Mouse (Mus musculus) hindlimb bud, embryonic 11.5 days (tissue): ENCODE data around the gene Kif27.

Experiments used
- DNase-seq: peaks from one replicate; pipeline ENCODE4 v3.0.0-alpha.2; 2012; ENCODE audit warnings: low read depth, low spot score; ENCODE audit errors: extremely low spot score

Kif27 gene

DNA sequence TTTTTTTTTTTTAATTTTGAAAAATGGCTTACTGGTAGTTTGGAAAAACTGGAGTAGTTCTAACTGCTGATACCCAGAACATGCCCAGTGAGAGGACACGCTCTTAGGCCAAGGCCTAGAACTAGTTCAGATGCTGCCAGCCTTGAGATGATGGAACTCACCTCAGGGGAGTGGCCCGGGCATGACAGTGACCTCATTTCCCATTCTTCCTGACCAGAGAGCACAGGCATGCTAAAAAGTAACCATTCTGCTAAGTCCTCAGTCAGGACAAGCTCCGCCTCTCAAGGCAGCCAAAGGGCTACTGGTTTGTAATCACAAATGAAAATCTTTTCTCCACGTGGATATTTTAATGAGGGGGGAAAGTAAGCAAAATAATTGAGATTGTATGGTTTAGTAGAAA lies 77.0 kb downstream of the Kif27 start:
- no peak for DNase-seq

DNA sequence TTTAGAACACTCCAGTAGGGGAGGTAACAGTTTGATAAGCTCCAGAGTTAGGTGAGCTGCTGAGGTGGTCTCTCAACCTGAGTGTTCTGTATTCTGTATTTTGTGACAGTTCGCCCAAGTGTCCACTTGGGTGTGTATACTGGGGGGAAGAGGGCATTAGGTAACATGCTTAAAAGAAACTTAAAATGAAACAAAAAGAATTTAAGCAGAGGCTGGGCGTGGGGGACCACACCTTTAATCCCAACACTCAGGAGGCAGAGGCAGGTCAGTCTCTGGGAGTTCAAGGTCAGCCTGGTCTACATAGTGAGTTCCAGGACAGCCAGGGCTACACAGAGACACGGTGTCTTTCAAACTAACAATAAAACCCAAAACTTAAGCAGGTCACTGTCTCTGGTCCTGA lies 78.4 kb downstream of the Kif27 start:
- no peak for DNase-seq

DNA sequence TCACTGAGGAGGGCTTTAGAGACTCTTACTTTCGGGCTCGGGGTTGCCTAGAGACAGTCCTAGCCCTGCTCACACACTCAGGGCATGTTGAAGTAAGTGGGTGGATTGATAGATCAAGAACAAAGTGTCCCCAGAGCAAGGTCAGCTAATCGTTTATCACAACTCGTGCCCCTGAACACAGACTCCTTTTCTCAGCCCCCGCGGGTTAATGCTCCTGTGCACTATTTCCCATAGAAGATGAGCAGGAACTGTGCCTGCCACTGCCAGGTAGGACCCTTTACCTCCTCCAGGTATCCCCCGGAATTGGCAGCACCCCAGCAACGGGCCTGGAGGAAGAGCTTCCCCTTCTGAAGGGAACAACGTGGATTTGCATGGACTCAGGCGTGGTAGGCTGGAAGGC lies 82.7 kb downstream of the Kif27 start:
- DNase-seq, result no peak

DNA sequence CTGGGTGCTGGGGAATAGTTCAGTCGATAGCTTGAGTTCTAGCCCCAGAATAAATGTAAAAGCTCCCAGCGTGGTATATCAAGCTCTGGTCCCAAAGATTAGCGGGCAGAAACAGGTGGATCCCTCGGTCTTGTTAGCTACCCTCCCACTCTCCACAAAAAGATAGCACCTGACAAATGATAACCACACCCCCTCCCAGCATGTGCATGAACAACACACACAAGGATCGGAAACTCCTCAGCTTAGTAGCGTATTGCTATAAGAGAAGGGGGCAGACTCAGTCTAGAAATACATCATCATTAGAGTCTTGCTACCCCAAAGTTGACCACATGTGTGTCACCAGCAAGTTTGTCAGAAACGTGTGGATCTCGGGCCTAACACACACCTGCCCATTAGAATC lies 83.3 kb downstream of the Kif27 start, which contains the start of gene Gkap1:
Gene Gkap1 (minus strand): TSS at position 101 of the 400 bp plus-strand sequence.
- no peak for DNase-seq

DNA sequence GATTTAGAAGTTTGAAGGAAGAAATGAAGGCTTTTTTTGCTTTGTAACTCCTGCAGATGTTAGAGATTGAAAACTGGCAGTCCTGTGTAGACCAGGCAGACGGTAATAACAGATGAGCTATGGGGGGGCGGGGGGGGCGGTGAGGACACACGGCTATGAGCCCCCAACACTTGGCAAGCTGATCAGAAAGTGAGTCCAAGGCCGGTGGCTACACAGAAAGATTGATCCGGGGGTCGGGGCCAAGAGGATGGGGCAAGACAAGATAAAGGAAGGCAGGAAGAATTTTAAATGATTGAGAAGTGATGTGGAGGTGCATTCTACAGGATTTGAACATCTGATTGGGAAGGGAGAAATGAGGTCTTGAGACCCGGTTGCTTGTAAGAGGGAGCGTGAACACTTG lies 83.8 kb downstream of the Kif27 start:
- DNase-seq, result no peak

DNA sequence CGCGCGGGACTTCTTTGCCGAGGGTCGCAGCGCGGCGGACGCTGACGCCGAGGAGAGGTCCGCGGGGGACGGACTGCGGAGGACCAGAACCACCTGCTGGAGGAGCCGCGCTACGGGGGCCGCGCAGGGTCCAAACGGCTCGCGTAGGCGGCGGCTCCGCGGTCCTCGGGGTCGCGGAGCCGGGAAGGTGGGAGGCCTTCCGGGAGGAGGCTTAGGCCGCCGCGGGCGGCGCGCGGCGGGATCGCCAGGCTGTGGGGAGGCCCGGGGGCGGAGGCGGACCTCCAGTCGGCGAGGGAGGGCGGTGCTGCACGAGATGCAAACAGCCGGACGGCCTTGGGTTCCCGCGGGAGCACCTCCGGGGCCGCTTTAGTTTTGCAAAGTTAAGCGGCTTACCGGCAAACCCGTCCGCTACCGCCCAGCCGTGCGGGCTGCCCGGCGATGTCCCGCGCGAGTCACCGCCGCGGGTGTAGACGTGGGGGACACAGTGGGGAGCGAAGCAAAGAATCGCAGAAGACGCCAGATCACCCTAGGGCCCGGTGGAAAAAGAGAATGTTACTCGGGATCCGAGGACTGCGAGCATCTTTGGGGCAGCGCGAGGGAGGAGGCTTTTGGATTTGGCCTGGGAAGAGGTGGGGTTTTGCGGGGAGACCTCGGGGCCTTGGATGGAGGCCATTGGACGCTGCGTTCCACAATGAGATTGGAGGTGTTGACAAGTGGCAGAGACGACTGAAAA lies 84.5 kb downstream of the Kif27 start:
- no peak for DNase-seq

DNA sequence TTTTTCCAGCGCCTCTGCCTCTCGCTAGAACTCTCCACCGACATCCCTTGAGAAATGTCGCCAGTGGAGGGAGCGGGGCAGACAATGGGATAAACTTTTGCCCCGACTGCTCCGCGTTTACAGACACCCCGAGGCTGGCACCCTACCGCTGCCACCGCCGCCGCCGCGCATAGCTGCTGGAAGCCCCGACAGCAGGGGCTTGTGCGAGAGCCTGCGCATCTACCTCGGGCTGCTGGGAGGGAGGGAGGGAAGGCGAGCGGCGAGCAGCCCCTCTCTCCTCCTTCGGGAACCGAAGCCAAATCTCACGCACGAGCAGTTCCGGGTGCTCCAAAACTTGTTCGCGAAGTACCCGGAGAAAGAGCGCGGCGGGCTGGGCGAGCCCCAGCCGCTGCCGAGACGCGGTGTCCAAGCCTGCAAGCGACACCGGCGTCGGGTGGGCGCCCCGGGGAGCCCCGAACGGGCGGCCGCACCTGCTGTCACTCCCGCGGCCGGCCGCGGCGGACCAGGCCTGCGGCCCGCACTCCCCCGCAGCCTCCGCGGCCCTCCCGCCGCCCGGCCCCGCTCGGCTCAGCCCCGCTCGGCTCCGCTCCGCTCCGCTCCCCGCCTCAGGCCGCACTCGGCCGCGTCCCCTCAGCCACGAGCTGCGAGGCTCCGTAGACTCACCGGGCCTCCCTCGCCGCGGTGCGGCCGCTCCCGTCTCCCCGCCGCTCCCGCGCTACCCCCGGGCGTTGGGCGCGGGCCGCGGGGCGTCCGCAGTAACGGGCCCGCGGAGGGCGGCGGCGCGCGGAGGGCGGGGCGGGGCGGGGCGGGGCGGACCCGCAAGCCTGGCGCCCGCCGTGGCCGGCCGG lies 85.3 kb downstream of the Kif27 start:
- DNase-seq, result no peak

DNA sequence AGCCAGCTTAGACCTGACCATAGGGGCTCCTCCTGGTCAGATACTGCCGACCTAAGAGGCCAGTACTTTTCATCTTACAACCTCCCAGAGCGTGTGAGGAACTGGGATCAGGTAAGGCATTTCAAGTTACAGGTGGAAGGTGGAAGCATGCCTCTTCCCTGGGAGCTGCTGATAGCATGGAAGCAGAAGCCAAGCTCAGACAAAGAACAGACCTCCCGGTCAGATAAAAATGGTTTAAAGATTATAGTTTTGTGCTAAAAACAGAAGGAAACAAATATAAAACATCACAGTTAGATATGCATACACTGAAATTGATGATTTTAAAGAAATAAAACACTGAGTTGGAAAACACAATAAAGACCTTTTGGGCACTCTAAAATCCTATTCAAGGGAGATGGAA lies 92.1 kb downstream of the Kif27 start:
- no peak for DNase-seq

DNA sequence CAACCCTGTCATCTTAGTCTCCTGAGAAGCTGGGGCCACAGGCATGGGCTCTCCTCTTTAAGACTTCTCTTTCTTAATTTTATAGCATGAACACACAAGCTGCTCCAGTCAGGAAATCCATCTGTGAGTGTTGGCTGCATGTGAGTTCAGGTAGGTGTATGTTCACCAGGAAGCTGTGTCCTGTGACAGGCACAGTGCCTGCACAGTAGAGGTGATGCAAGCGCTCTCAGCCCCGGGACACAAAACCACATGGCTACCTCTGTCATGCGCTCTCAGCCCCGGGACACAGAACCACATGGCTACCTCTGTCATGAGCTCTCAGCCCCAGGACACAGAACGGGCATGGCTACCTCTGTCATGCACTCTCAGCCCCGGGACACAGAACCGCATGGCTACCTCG lies 95.4 kb downstream of the Kif27 start:
- DNase-seq, result no peak

DNA sequence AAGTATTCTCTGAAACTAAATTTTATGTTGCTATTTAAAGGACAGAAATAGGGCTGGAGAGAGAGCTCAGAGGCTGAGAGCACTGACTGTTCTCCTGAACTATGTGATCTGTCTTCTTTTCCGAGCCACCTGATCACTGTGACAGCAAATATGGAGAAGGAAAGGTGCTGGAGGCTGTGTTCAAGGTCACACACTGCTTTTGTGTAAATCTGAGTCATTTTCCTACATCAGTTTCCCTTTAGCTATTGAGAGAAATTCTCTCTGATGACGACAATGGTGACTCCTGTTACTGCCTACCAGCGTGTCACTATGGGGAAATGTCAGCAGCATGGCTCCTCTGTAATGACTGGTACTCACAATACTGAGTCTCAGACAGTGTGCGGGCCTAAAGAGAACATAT lies 97.2 kb downstream of the Kif27 start:
- DNase-seq, result no peak

DNA sequence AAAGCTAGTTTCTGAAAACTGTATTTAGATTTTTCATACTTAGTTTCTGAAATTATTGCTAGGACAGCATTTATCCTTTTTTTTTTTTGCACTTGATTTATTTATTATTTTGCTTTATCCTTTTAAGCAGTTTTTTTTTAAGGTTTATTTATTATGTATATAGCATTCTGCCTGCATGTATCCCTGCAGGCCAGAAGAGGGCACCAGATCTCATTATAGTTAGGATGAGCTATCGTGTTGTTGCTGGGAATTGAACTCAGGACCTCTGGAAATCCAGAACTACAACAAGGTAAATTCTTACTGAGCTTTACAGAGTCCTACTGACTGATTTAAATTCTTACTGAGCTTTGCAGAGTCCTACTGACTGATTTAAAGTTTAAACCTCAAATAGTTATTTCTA lies 105.7 kb downstream of the Kif27 start:
- DNase-seq, result no peak

DNA sequence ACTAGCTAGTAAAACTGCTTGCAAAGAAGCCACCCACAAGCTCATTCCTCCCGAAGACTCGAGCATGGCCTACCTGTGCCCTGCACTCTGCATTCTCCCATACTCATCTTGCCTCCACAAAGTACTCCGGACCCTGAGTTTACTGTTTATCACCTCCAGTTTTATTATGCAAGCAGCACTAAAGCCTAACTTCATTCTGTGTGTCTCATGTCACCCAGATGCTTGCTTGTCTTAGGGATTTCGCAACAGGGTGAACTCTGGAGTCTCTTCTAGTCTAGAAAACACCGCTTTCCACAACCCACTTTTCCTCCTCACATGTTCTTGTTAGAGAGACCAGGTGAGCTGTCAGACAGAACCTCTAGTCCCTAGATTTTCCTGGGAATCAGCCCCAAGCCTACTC lies 110.0 kb downstream of the Kif27 start:
- DNase-seq, result no peak
